Mouse (Mus musculus) left cerebral cortex, adult 18-20 months (tissue): ENCODE measurements around the gene Olfr643. TPM values are rescaled to one million over a fixed set of nuclear protein-coding genes. Genes with fewer than 3 reads are reported as not detected.
"Not testable (repeated sequence)": the region's sequence is repeated elsewhere in the genome, so short reads cannot be mapped to it uniquely, and the experiment has no call there.

Experiments
- DNase-seq, 2 experiments: peaks; one replicate each; pipeline ENCODE4 v3.0.0; 2021 to 2022; ENCODE audit warnings: low spot score in 2 of 2, mixed read lengths in 1 of 2
- total RNA-seq, 2 experiments: library from RNA; stranded (reverse); gene quantifications; 2 replicates each; pipeline ENCODE4 v1.2.3; 2021

Olfr643 gene
- total RNA-seq, 2 experiments from 2014 or later, result not detected

DNA sequence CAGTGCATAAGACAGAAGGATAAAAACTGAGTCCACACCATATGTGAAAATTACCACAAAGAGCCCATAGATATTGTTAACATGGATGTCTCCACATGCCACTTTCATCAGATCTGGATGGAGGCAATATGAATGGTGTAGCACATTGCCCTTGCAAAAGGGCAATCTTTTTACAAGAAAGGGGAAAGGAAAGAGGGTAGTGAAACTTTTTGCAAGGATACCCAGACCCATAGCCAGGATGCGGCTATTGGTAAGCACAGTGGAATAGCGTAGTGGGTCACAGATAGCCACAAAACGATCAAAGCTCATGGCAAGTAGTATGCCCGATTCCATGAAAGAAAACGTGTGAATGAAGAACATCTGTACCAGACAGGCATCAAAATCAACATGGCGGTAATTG is 115.6 kb downstream of the Olfr643 start:
- no peak for DNase-seq

DNA sequence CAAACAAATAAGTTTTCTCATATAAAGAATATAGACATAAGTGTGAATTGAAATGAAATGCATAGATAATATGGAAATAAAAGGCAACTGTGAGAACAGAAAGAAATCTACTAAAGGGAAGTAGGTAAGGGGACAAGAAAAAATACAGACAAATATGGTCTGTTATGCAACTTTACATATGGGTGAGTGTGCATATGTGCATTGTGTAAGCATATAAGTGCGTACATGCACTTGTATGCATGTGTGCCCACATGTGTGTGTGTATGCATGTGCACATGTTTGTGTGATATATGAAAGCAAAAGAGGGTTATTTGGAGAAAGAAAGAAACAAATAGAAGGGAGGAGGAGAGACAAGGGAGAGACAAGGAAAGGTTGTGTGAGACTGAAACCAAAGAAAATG is 118.3 kb downstream of the Olfr643 start:
- DNase-seq, result no peak

DNA sequence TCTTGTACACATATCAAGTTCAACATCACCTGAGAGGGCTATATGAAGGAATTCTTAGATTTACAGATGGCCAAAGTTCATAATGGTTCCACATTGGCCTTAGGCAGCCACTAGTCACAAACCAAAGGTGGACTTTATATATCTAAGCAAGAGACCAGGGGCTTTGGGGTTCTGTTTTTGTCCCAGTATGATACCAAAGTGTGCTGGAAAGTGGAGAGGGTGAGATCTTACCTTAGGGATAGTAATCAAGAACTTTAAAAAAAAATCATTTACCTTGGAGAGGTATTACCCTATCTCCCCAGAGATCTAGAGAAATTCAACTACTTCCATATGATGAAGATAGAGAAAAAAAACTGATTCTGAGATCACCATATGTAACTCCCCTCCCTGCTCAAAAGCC is 120.0 kb downstream of the Olfr643 start, which contains the start of gene Olfr639:
Gene Olfr639 (minus strand): TSS at position 101 of the 400 bp plus-strand sequence.
- DNase-seq, result no peak

DNA sequence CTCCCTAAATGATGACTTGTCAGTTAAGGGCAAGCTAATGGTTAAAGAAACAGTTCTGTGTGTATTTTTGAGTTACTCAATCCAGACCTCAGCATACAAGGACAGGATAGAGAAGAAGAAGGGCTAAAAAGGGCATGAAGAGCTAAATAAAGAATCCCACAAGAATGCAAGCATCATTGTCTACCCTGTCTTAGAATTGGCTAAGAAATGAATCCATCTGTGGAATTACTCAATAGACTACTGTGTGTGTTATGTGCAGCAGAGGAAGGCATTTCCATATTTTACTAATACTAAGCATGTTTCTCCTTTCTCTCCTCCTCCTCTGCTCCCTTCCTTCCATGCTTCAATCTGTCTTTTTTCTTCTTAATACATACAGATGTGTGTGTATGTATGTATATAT is 138.1 kb downstream of the Olfr643 start:
- DNase-seq, result no peak

DNA sequence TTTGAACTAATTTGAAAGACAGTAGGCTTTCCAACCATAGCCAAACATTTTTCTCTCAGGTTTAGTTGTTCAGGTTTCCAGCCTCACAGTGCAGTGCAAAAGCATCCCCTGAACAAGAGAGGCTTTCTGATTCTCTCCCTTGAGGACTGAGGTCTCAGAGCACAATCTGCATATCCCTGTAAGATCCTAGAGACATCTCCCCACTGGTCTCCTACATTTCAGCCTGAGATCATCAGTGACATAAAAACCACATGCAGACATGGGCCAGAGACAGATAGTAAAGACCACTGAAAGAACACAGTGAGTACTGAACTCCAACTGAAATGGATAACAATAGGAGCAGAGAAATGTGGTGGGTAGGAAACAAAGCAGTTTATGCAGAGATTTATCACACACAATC is 138.8 kb downstream of the Olfr643 start, which contains the start of gene Olfr638:
Gene Olfr638 (plus strand): TSS at position 301 of the 400 bp plus-strand sequence.
- no peak for DNase-seq

DNA sequence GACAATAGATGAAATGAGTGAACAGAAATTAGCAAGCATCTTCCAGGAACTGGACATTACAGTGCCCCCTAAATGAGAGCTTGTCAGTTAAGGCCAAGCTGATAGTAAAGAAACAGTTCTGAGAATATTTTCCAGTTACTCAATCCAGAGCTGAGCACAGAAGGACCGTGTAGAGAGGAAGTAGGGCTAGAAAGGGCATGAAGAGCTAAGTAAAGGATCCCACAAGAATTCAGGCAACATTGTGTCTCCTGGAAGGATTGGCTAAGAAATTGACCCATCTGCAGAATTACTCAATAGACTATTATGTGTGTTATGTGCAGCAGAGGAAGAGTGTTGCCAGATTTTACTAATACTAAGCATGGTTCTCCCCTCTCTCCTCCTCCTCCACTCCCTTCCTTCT is 165.4 kb downstream of the Olfr643 start:
- DNase-seq, result no peak

DNA sequence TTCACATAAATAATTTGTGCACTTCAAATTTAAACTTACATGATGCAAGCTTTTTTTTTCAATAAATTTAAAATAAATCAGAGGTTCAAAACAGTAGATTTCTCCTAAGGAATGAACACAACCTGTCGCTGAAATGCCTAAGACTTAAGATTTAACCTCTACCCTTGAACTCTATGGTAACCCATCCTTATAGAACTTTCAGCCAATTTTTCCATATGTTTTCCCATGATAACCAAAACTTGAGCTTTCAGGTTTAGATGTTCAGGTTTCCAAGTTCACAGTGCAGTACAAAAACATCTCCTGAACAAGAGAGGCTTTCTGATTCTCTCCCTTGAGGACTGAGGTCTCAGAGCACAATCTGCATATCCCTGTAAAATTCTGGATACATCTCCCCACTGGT is 166.4 kb downstream of the Olfr643 start, which contains the start of gene Olfr635:
Gene Olfr635 (plus strand): TSS at position 301 of the 400 bp plus-strand sequence.
- DNase-seq, result no peak

DNA sequence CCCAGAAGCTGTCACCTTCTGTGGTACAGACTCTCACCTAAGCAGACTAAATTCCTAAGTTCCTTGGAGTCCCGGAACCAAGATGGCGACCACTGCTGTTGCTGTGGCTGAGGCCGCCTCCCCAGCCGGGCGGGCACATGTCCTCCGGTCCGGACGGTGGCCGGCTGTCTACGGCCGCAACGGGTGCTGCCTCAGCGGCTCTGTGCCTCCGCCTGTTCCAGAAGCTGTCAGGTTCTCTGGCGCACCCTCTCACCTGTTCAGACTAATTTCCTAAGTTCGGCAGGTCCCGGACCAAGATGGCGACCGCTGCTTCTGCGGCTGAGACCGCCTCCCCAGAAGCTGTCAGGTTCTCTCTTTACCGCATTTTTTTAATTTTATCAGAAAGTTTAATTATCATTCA is 170.3 kb downstream of the Olfr643 start:
- DNase-seq, result not testable (repeated sequence)

Other genes with a start within 250 kb of the Olfr643 start
- gene Olfr64, start 242.9 kb downstream of the Olfr643 start, total RNA-seq, result not detected
- not detected for gene Olfr65, start 233.9 kb downstream of the Olfr643 start, total RNA-seq
- gene Olfr631, start 208.6 kb downstream of the Olfr643 start, total RNA-seq, result not detected
- not detected for gene Olfr632, start 203.1 kb downstream of the Olfr643 start, total RNA-seq
- gene Olfr633, start 193.0 kb downstream of the Olfr643 start, total RNA-seq, result not detected
- gene Olfr635, start 166.3 kb downstream of the Olfr643 start, total RNA-seq, result under 1 TPM in 1 of 2 experiments, not detected in 1; 0.05 TPM
- gene Olfr638, start 138.7 kb downstream of the Olfr643 start, total RNA-seq, result not detected
- gene Olfr639, start 120.1 kb downstream of the Olfr643 start, total RNA-seq, result under 1 TPM; 0.07 to 0.09 TPM
- not detected for gene Olfr640, start 111.8 kb downstream of the Olfr643 start, total RNA-seq
- gene Olfr641, start 102.0 kb downstream of the Olfr643 start, total RNA-seq, result not detected
- not detected for gene Olfr642, start 84.7 kb downstream of the Olfr643 start, total RNA-seq
- not detected for gene 4930516K23Rik, start 76.0 kb downstream of the Olfr643 start, total RNA-seq
- gene Olfr644, start 65.5 kb downstream of the Olfr643 start, total RNA-seq, result not detected
- gene Olfr645, start 51.9 kb downstream of the Olfr643 start, total RNA-seq, result not detected
- not detected for gene Olfr646, start 32.5 kb downstream of the Olfr643 start, total RNA-seq
- not detected for gene Ubqln5, start 7.6 kb downstream of the Olfr643 start, total RNA-seq
- not detected for gene Ubqln3, start 5.9 kb upstream of the Olfr643 start, total RNA-seq
- not detected for gene Ubqlnl, start 13.2 kb upstream of the Olfr643 start, total RNA-seq
- not detected for gene Olfm5, start 27.4 kb upstream of the Olfr643 start, total RNA-seq
- gene Olfr648, start 46.0 kb upstream of the Olfr643 start, total RNA-seq, result under 1 TPM; 0.21 to 0.26 TPM
- gene Olfr649, start 58.6 kb upstream of the Olfr643 start, total RNA-seq, result not detected
- not detected for gene Trim6, start 81.4 kb upstream of the Olfr643 start, total RNA-seq
- gene Trim34a, start 107.1 kb upstream of the Olfr643 start, total RNA-seq, result 1 to 10 TPM in 1 of 2 experiments, under 1 TPM in 1; 1.00 to 1.3 TPM
- gene Trim5, start 150.7 kb upstream of the Olfr643 start, total RNA-seq, result under 1 TPM; 0.37 to 0.63 TPM
- 1 to 10 TPM; 2.2 to 2.6 TPM for gene Trim12a, start 178.1 kb upstream of the Olfr643 start, total RNA-seq
- not detected for gene Trim34b, start 192.1 kb upstream of the Olfr643 start, total RNA-seq
- gene Trim12c, start 216.0 kb upstream of the Olfr643 start, total RNA-seq, result 1 to 10 TPM; 1.7 TPM
- gene Trim30b, start 232.5 kb upstream of the Olfr643 start, total RNA-seq, result under 1 TPM in 1 of 2 experiments, not detected in 1; 0.14 TPM